Comparison of ENCODE assay signal across 8 mouse cellular contexts in the genomic region with DNA sequence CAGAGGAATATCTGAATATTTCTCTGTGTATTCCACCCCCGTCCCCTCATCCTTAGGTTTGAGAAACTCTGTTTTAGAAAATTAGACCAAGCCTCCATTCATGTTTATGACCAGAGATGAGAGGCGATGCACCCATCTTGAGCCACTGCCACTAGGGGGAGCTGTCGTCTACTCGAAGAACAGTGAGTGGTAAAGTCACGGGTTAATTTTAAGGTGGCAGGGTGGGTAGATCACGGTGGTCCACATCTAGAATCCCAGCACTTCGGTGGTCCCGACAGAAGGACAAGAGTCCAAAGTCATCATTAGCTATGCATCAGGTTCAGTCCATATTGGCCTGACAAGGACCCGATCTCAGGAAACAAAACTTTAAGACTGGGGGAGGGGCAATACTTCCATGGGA. TPM values are rescaled to one million over a fixed set of nuclear protein-coding genes. Genes with fewer than 3 reads are reported as not detected.
A peak's percentile ranks its signal among the peaks of the same experiment; 100 is the strongest.
DNase-seq lines count a peak whose midpoint lies in the region; TF ChIP-seq lines count a peak whose summit lies in the region.
"Had no signal": no experiment of that assay in that cellular context is flagged by ENCODE, and none has a peak within 500 bp of the region (broad histone marks: within the 10 kb centered on the region; RNA-seq: fewer than 3 reads in every experiment).

No protein-coding gene starts in this region.

- TF ChIP-seq RAD21 in MEL (IDR thresholded peaks at IDR 0.05; ENCODE audit: low read depth, low read length) = peak; percentile 58

- no peaks in the 10 kb centered on the region for H3K4me1 ChIP-seq in MEL (ENCODE audit: control insufficient read depth in 1 of 2, insufficient read depth in 2 of 2, low read length in 2 of 2)
- H3K4me1 ChIP-seq in spleen, adult 2 months (ENCODE audit: control insufficient read depth, insufficient read depth, insufficient read length) = no peaks in the 10 kb centered on the region
- H3K4me1 ChIP-seq: stomach, embryonic 15.5 days had no signal

- no peak overlapping the region for H3K27ac ChIP-seq in MEL (ENCODE audit: control insufficient read depth, low read depth, low read length)
- no peak overlapping the region for H3K27ac ChIP-seq in spleen, adult 2 months (ENCODE audit: insufficient read depth, low read length)
- H3K27ac ChIP-seq: stomach, embryonic 15.5 days had no signal

- H3K79me2 ChIP-seq in MEL (ENCODE audit: control insufficient read depth, insufficient read depth, low read length, poor library complexity) = no peaks in the 10 kb centered on the region

- TF ChIP-seq CTCF in MEL (IDR thresholded peaks at IDR 0.05 in 2 of 3, conservative IDR thresholded peaks at IDR 0.05 in 1 of 3; ENCODE audit: control insufficient read depth in 1 of 3, insufficient read depth in 1 of 3, low read depth in 2 of 3, low read length in 3 of 3, poor library complexity in 1 of 3, severe bottlenecking in 1 of 3) = peak; percentile 59 to 73 (median 69)
- TF ChIP-seq CTCF in spleen, adult 2 months (IDR thresholded peaks at IDR 0.05; ENCODE audit: extremely low read depth, insufficient read depth, insufficient read length, insufficient replicate concordance) = peak; percentile 79; the same call in 1 of the 2 replicates

- H3K36me3 ChIP-seq in MEL (ENCODE audit: control insufficient read depth in 1 of 2, insufficient read depth in 2 of 2, low read length in 2 of 2) = no peaks in the 10 kb centered on the region
- no peaks in the 10 kb centered on the region for H3K36me3 ChIP-seq in spleen, adult 2 months (ENCODE audit: control insufficient read depth, insufficient read depth, low read length)
- H3K36me3 ChIP-seq: stomach, embryonic 15.5 days had no signal

- TF ChIP-seq EP300 in MEL (IDR thresholded peaks at IDR 0.05; ENCODE audit: low read depth in 1 of 2, low read length in 2 of 2) = no peak

- H3K9ac ChIP-seq in MEL (ENCODE audit: control insufficient read depth, low read depth, low read length, poor library complexity, severe bottlenecking) = no peak overlapping the region
- H3K9ac ChIP-seq: stomach, embryonic 15.5 days had no signal

- H3K4me3 ChIP-seq in MEL (ENCODE audit: control insufficient read depth in 1 of 2, insufficient read depth in 1 of 2, low read depth in 2 of 2, low read length in 2 of 2) = no peak overlapping the region
- H3K4me3 ChIP-seq in spleen, adult 2 months (ENCODE audit: extremely low read depth, insufficient read depth, insufficient read length) = no peak overlapping the region
- H3K4me3 ChIP-seq: stomach, embryonic 15.5 days had no signal

- no peak for TF ChIP-seq POLR2A in MEL (IDR thresholded peaks at IDR 0.05; ENCODE audit: control insufficient read depth in 1 of 2, insufficient read depth in 1 of 2, low read depth in 1 of 2, low read length in 2 of 2, poor library complexity in 1 of 2)
- no peak for TF ChIP-seq POLR2A in spleen, adult 2 months (IDR thresholded peaks at IDR 0.05; ENCODE audit: low read depth, low read length)

- H3K9me3 ChIP-seq in MEL (replicated peaks; ENCODE audit: insufficient read depth, low read length) = no peaks in the 10 kb centered on the region
- H3K9me3 ChIP-seq: stomach, embryonic 15.5 days had no signal

- peak; percentile 82 for DNase-seq in CD4-positive, CD25-positive, alpha-beta regulatory T cell, adult 2 months (ENCODE audit: low read depth, low spot score)
- DNase-seq in MEL (ENCODE audit: low read depth, low spot score) = peak; percentile 59
- DNase-seq in cerebellum, adult 9-11 months = peak; percentile 39
- peak; percentile 45 to 49 for DNase-seq in frontal cortex, postnatal 25 days (ENCODE audit: low spot score in 2 of 2)
- DNase-seq in layer of hippocampus, adult 11-12 months (ENCODE audit: low spot score) = peak; percentile 68
- peak; percentile 38 for DNase-seq in lung, postnatal 25 days (ENCODE audit: low spot score)
- peak; percentile 11 to 30 for DNase-seq in spleen, adult 2 months (ENCODE audit: low read depth in 1 of 2, low spot score in 2 of 2)

- WGBS in spleen, adult 2 months = 13% methylated on average over 9 of the region's 9 CpGs

- peaks cover 6 to 7% of the 10 kb centered on the region in 2 experiments for H3K27me3 ChIP-seq in MEL (ENCODE audit: control insufficient read depth in 1 of 2, insufficient read depth in 2 of 2, low read length in 2 of 2)
- H3K27me3 ChIP-seq in spleen, adult 2 months (ENCODE audit: control insufficient read depth, insufficient read depth, low read length) = no peaks in the 10 kb centered on the region
- H3K27me3 ChIP-seq: stomach, embryonic 15.5 days had no signal

TF ChIP-seq in MEL, 35 proteins besides CTCF, POLR2A, EP300 and RAD21:
- TF ChIP-seq ELF1 (IDR thresholded peaks at IDR 0.05; ENCODE audit: low read depth, low read length) (no peak), POLR2AphosphoS5 (IDR thresholded peaks at IDR 0.05; ENCODE audit: borderline replicate concordance, low read depth, low read length) (no peak), GABPA (IDR thresholded peaks at IDR 0.05; ENCODE audit: low read depth, low read length) (no peak), MYC (IDR thresholded peaks at IDR 0.05; ENCODE audit: low read depth, low read length) (no peak), MAZ (IDR thresholded peaks at IDR 0.05; ENCODE audit: low read depth, low read length) (no peak), ZKSCAN1 (IDR thresholded peaks at IDR 0.05; ENCODE audit: low read depth, low read length) (no peak), HCFC1 (IDR thresholded peaks at IDR 0.05; ENCODE audit: low read depth, low read length) (no peak), UBTF (IDR thresholded peaks at IDR 0.05; ENCODE audit: borderline replicate concordance, insufficient read depth, low read depth, low read length) (no peak), JUND (IDR thresholded peaks at IDR 0.05; ENCODE audit: low read depth, low read length) (0 out of 2 replicates have a peak, but pooled peaks have one; percentile 18), CHD1 (IDR thresholded peaks at IDR 0.05; ENCODE audit: low read depth, low read length) (no peak), NELFE (IDR thresholded peaks at IDR 0.05; ENCODE audit: low read depth, low read length) (no peak), ZNF384 (IDR thresholded peaks at IDR 0.05; ENCODE audit: low read depth, low read length) (no peak), TCF12 (IDR thresholded peaks at IDR 0.05; ENCODE audit: low read depth, low read length) (no peak), RCOR1 (IDR thresholded peaks at IDR 0.05; ENCODE audit: low read depth, low read length) (no peak), TAL1 (IDR thresholded peaks at IDR 0.05; ENCODE audit: low read length) (no peak), SMC3 (IDR thresholded peaks at IDR 0.05; ENCODE audit: low read depth, low read length) (peak; percentile 64), TBP (IDR thresholded peaks at IDR 0.05; ENCODE audit: low read depth, low read length) (no peak), ETS1 (IDR thresholded peaks at IDR 0.05; ENCODE audit: low read depth, low read length) (no peak), ZC3H11A (IDR thresholded peaks at IDR 0.05; ENCODE audit: low read depth, low read length) (peak; percentile 49), NRF1 (IDR thresholded peaks at IDR 0.05; ENCODE audit: insufficient read depth, low read depth, low read length, poor library complexity, severe bottlenecking) (no peak)

RNA-seq across cellular contexts. Expression of a gene that starts 17.2 kb away (rescaled TPM):
- not detected in 2 replicates for total RNA-seq in MEL (2012; rRNA removed)
- not detected for polyA plus RNA-seq in MEL (2012; ENCODE audit: insufficient read depth in 1 of 2, insufficient read length in 2 of 2, low read depth in 1 of 2, low replicate concordance in 2 of 2, missing spikeins in 1 of 2)
- not detected in 2 replicates for polyA plus RNA-seq in spleen, adult 2 months (2012; rRNA removed)

RNA-seq across cellular contexts. Expression of a gene that starts 25.2 kb away (rescaled TPM):
- 0.04 TPM in 1 of 2 replicates, not detected in the other for total RNA-seq in MEL (2012; rRNA removed)
- under 1 TPM in 1 of 2 experiments, not detected in 1; 0.04 TPM for polyA plus RNA-seq in MEL (2012; ENCODE audit: insufficient read depth in 1 of 2, insufficient read length in 2 of 2, low read depth in 1 of 2, low replicate concordance in 2 of 2, missing spikeins in 1 of 2)
- polyA plus RNA-seq in spleen, adult 2 months (2012; rRNA removed) = 0.19 TPM in 1 of 2 replicates, not detected in the other

RNA-seq across cellular contexts. Expression of a gene that starts 27.6 kb away (rescaled TPM):
- not detected in 2 replicates for total RNA-seq in MEL (2012; rRNA removed)
- polyA plus RNA-seq in MEL (2012; ENCODE audit: insufficient read depth in 1 of 2, insufficient read length in 2 of 2, low read depth in 1 of 2, low replicate concordance in 2 of 2, missing spikeins in 1 of 2) = under 1 TPM in 1 of 2 experiments, not detected in 1; 0.18 TPM
- 0.20 and 0.23 TPM in 2 replicates for polyA plus RNA-seq in spleen, adult 2 months (2012; rRNA removed)

RNA-seq across cellular contexts. Expression of a gene that starts 36.5 kb away (rescaled TPM):
- 128 and 138 TPM in 2 replicates for total RNA-seq in MEL (2012; rRNA removed)
- 100 to 1,000 TPM in 1 of 2 experiments, not detected in 1; 146 TPM for polyA plus RNA-seq in MEL (2012; ENCODE audit: insufficient read depth in 1 of 2, insufficient read length in 2 of 2, low read depth in 1 of 2, low replicate concordance in 2 of 2, missing spikeins in 1 of 2)
- polyA plus RNA-seq in spleen, adult 2 months (2012; rRNA removed) = 36.3 and 36.9 TPM in 2 replicates

RNA-seq across cellular contexts. Expression of a gene that starts 43.3 kb away (rescaled TPM):
- 20.5 and 26.4 TPM in 2 replicates for total RNA-seq in MEL (2012; rRNA removed)
- 10 to 100 TPM in 1 of 2 experiments, not detected in 1; 38.2 TPM for polyA plus RNA-seq in MEL (2012; ENCODE audit: insufficient read depth in 1 of 2, insufficient read length in 2 of 2, low read depth in 1 of 2, low replicate concordance in 2 of 2, missing spikeins in 1 of 2)
- polyA plus RNA-seq in spleen, adult 2 months (2012; rRNA removed) = 19.0 and 23.5 TPM in 2 replicates

Comparison
In these comparisons a context has a peak if more than half of its experiments do, and no peak if none do; other contexts are left out.
1. DNase-seq: peak in every context shown above with its lines; median percentile 82 in CD4-positive, CD25-positive, alpha-beta regulatory T cell, adult 2 months; 68 in layer of hippocampus, adult 11-12 months; 59 in MEL; 47 in frontal cortex, postnatal 25 days; 39 in cerebellum, adult 9-11 months; 38 in lung, postnatal 25 days; 20 in spleen, adult 2 months.